Mouse (Mus musculus) intestine, embryonic 14.5 days (tissue): ENCODE measurements around the gene Wif1. TPM values are rescaled to one million over a fixed set of nuclear protein-coding genes. Genes with fewer than 3 reads are reported as not detected.

ENCODE experiments used
- ATAC-seq: fragments of 200-750 bp; cut with Nextera tagmentation; replicated peaks from 2 replicates; pipeline ENCODE4 v1.8.0; 2017; ENCODE audit warnings: low read depth, moderate number of reproducible peaks, moderate TSS enrichment, moderate library complexity; ENCODE audit not compliant: low FRiP score, low TSS enrichment
- DNase-seq: peaks from one replicate; pipeline ENCODE4 v3.0.0-alpha.2; 2018; ENCODE audit warnings: low spot score
- H3K27ac ChIP-seq: fragments of 300-500 bp; sonication (generic); 2 replicates; pipeline ENCODE4 v1.5.1; 2014; ENCODE audit warnings: low read depth, mild to moderate bottlenecking, control low read depth
- H3K27me3 ChIP-seq: fragments of 300-500 bp; sonication (generic); replicated peaks from 2 replicates; pipeline ENCODE4 v1.6.1; 2014; ENCODE audit warnings: low read length, control low read depth; ENCODE audit not compliant: control insufficient read depth, insufficient read depth
- H3K36me3 ChIP-seq: fragments of 300-500 bp; sonication (generic); 2 replicates; pipeline ENCODE4 v1.6.1; 2014; ENCODE audit warnings: low read length, control low read depth; ENCODE audit not compliant: control insufficient read depth, insufficient read depth
- H3K4me1 ChIP-seq: fragments of 300-500 bp; sonication (generic); replicated peaks from 2 replicates; pipeline ENCODE4 v1.6.1; 2014; ENCODE audit warnings: low read length, control low read depth, mixed read lengths; ENCODE audit not compliant: control insufficient read depth, insufficient read depth
- H3K4me2 ChIP-seq: fragments of 300-500 bp; sonication (generic); 2 replicates; pipeline ENCODE4 v1.6.1; 2014; ENCODE audit warnings: low read length
- H3K4me3 ChIP-seq: fragments of 300-500 bp; sonication (generic); 2 replicates; pipeline ENCODE4 v1.5.1; 2014; ENCODE audit warnings: low read depth, low read length, control low read depth, mixed read lengths
- H3K9ac ChIP-seq: fragments of 300-500 bp; sonication (generic); 2 replicates; pipeline ENCODE4 v1.6.1; 2014; ENCODE audit warnings: mild to moderate bottlenecking, low read length
- H3K9me3 ChIP-seq: fragments of 300-500 bp; sonication (generic); 2 replicates; pipeline ENCODE4 v1.6.1; 2016; ENCODE audit warnings: low read length, control low read depth; ENCODE audit not compliant: control insufficient read depth
- WGBS: fragments of 180-500 bp; shearing (Covaris S2); extraction: QIAGEN DNeasy Blood & Tissue Kit; methylation state at CpG from one replicate; pipeline ENCODE4 v1.1.7; 2014; 5-methylcytosine and 5-hydroxymethylcytosine counted together
- polyA plus RNA-seq: library from polyadenylated mRNA; unstranded; fragments of >200 nt; fragmentation: Nextera tagmentation; extraction: Ambion mirVana; gene quantifications from 2 replicates; pipeline ENCODE4 v1.2.1, GENCODE M21; 2014

Wif1 gene
- polyA plus RNA-seq, 1 experiment from 2014 or later = 0.60 TPM

- ATAC-seq (no peak), DNase-seq (no peak)
- Histone ChIP-seq H3K4me3 (no peak overlapping the region), H3K9ac (no peak overlapping the region), H3K4me1 (peaks cover 6% of the 10 kb centered on the region), H3K27ac (no peak overlapping the region), H3K36me3 (no peaks in the 10 kb centered on the region), H3K27me3 (no peaks in the 10 kb centered on the region), H3K9me3 (no peaks in the 10 kb centered on the region), H3K4me2 (no peak overlapping the region)
- 84% methylated on average over 5 of the region's 5 CpGs for WGBS
Observed at GRCm38 (mm10) chr10:121061336-121061835, 27.6 kb downstream of the Wif1 start.

DNA sequence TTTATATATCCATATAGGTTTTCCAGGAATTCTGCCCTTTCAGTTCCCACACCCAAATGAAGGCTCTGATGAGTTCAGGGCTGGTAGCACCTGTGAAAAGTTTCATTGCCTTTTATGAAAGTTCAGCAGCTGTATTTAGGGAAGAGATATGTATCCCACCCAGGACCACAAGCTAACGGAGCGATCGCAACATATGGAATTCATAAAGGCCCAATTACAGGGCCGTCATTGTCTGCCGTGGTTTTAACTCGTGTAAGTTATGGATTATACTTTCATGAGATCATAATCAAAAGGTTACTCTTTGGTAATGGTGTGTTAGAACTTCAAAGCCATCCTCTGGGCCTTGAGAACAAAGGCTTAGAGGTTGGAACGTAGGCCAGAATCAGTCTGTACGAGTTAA, 28.9 kb downstream of the Wif1 start:
- Histone ChIP-seq H3K4me2 (no peak overlapping the region), H3K4me1 (0 out of 2 replicates have a peak, but pooled peaks cover 4% of the 10 kb centered on the region), H3K27me3 (no peaks in the 10 kb centered on the region), H3K9me3 (no peaks in the 10 kb centered on the region), H3K36me3 (no peaks in the 10 kb centered on the region), H3K27ac (no peak overlapping the region), H3K4me3 (no peak overlapping the region), H3K9ac (no peak overlapping the region)
- DNase-seq = no peak
- no peak for ATAC-seq
- 84% methylated on average over 8 of the region's 8 CpGs for WGBS

- Histone ChIP-seq H3K9ac (no peak overlapping the region), H3K4me2 (no peak overlapping the region), H3K9me3 (no peaks in the 10 kb centered on the region), H3K36me3 (no peaks in the 10 kb centered on the region), H3K4me1 (no peaks in the 10 kb centered on the region), H3K27ac (no peak overlapping the region), H3K27me3 (no peaks in the 10 kb centered on the region), H3K4me3 (no peak overlapping the region)
- ATAC-seq = no peak
- 60% methylated on average over 7 of the region's 7 CpGs for WGBS
- no peak for DNase-seq
Observed at GRCm38 (mm10) chr10:121067416-121067951, 33.7 kb downstream of the Wif1 start.

GRCm38 (mm10) chr10:121068003-121068402, 34.2 kb downstream of the Wif1 start:
- H3K27ac ChIP-seq = no peak overlapping the region
- ATAC-seq (no peak), DNase-seq (no peak)
- H3K9ac ChIP-seq = no peak overlapping the region
- WGBS = 69% methylated on average over 1 of the region's 1 CpGs
- no peaks in the 10 kb centered on the region for H3K4me1 ChIP-seq
- H3K36me3 ChIP-seq = no peaks in the 10 kb centered on the region
- H3K9me3 ChIP-seq = no peaks in the 10 kb centered on the region
- H3K27me3 ChIP-seq = no peaks in the 10 kb centered on the region
- H3K4me3 ChIP-seq = no peak overlapping the region
- H3K4me2 ChIP-seq = no peak overlapping the region

- no peaks in the 10 kb centered on the region for H3K36me3 ChIP-seq
- no peak overlapping the region for H3K4me3 ChIP-seq
- no peak overlapping the region for H3K27ac ChIP-seq
- 66% methylated on average over 7 of the region's 7 CpGs for WGBS
- no peak overlapping the region for H3K4me2 ChIP-seq
- H3K27me3 ChIP-seq = no peaks in the 10 kb centered on the region
- H3K9ac ChIP-seq = no peak overlapping the region
- no peaks in the 10 kb centered on the region for H3K9me3 ChIP-seq
- ATAC-seq (no peak), DNase-seq (no peak)
- H3K4me1 ChIP-seq = no peaks in the 10 kb centered on the region
Observed at GRCm38 (mm10) chr10:121070742-121071141, 37.0 kb downstream of the Wif1 start.

DNA sequence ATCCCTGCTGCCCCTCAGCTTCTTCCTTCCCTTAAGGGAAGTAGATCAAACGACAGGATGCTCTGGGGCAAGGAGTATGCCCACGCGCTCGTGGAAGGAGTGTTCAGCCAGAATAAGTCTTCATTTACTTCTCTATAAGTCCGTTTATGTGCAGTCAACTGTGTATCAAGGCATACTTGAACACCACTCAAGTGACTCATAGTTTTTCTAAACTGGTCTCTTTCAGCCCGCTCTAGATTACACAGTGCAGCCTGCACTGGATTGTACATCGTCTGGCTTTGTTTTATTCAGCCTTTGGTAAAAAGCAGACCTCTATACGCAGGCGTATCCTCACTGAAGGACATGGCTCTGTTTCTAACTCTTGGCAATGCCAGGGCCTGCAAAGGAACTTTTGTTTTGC, 46.7 kb downstream of the Wif1 start:
- H3K4me1 ChIP-seq = no peaks in the 10 kb centered on the region
- no peaks in the 10 kb centered on the region for H3K36me3 ChIP-seq
- no peaks in the 10 kb centered on the region for H3K27me3 ChIP-seq
- no peak overlapping the region for H3K4me2 ChIP-seq
- H3K27ac ChIP-seq = no peak overlapping the region
- no peak for DNase-seq
- 78% methylated on average over 9 of the region's 9 CpGs for WGBS
- H3K9me3 ChIP-seq = no peaks in the 10 kb centered on the region
- H3K4me3 ChIP-seq = no peak overlapping the region
- no peak for ATAC-seq
- H3K9ac ChIP-seq = no peak overlapping the region

GRCm38 (mm10) chr10:121082881-121083280, 49.1 kb downstream of the Wif1 start:
- no peak overlapping the region for H3K4me2 ChIP-seq
- ATAC-seq (no peak), DNase-seq (no peak)
- H3K4me1 ChIP-seq = no peaks in the 10 kb centered on the region
- H3K9me3 ChIP-seq = no peaks in the 10 kb centered on the region
- H3K27me3 ChIP-seq = no peaks in the 10 kb centered on the region
- H3K4me3 ChIP-seq = no peak overlapping the region
- WGBS = 89% methylated on average over 4 of the region's 4 CpGs
- no peak overlapping the region for H3K9ac ChIP-seq
- no peak overlapping the region for H3K27ac ChIP-seq
- no peaks in the 10 kb centered on the region for H3K36me3 ChIP-seq

DNA sequence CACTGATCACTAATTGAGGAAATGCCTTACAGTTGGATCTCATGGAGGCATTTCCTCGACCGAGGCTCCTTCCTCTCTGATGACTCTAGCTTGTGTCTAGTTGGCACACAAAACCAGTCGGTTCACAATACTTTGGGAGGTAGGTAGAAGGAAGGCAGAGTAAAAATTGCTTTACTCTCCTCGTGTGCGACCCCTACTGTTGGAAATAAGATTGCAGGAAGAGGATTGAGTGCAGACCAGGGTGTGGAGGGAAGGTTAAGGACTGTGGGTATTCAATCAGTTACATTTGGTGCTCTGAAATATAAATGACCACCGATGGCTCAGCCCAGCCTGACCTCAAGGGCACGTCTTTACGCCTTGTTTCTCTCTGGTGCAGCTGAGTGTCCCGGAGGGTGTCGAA, 49.8 kb downstream of the Wif1 start:
- no peak for DNase-seq
- Histone ChIP-seq H3K36me3 (no peaks in the 10 kb centered on the region), H3K4me2 (no peak overlapping the region), H3K27me3 (no peaks in the 10 kb centered on the region), H3K9ac (no peak overlapping the region), H3K4me1 (no peaks in the 10 kb centered on the region), H3K9me3 (no peaks in the 10 kb centered on the region), H3K27ac (no peak overlapping the region), H3K4me3 (no peak overlapping the region)
- 60% methylated on average over 10 of the region's 10 CpGs for WGBS
- ATAC-seq = no peak

DNA sequence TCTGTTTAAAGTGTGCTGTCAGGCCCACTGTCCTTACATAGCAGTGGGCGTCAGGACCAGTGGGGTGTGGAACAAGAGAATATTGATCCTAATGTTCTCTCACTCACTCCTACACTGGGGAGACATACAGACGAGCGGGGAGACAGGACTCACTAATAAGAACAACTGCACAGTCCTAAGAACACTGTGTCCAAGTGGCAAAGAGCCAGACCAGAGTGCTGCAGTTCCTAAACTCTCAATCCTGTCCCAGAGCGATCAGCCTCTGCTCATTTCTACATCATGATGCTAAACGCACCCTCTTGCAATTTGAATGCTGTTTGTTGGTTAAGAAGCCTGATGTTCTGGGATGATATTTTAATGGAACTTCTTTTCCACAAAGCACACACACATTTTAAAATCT, 54.9 kb downstream of the Wif1 start:
- DNase-seq (no peak), ATAC-seq (no peak)

More for the DNA sequence above, 54.9 kb downstream of the Wif1 start:
- H3K36me3 ChIP-seq = no peaks in the 10 kb centered on the region
- H3K9me3 ChIP-seq = no peaks in the 10 kb centered on the region
- no peaks in the 10 kb centered on the region for H3K27me3 ChIP-seq
- 79% methylated on average over 5 of the region's 5 CpGs for WGBS
- H3K4me2 ChIP-seq = no peak overlapping the region
- H3K27ac ChIP-seq = no peak overlapping the region
- no peak overlapping the region for H3K9ac ChIP-seq
- no peaks in the 10 kb centered on the region for H3K4me1 ChIP-seq
- no peak overlapping the region for H3K4me3 ChIP-seq
